Mouse (Mus musculus): ENCODE measurements at regions not wholly inside any gene's neighbourhood (a gene's known extent, or its start where the extent isn't known, plus 50 kb on each side); places are given as distances from the start of the nearest gene placed in this dataset.

DNA sequence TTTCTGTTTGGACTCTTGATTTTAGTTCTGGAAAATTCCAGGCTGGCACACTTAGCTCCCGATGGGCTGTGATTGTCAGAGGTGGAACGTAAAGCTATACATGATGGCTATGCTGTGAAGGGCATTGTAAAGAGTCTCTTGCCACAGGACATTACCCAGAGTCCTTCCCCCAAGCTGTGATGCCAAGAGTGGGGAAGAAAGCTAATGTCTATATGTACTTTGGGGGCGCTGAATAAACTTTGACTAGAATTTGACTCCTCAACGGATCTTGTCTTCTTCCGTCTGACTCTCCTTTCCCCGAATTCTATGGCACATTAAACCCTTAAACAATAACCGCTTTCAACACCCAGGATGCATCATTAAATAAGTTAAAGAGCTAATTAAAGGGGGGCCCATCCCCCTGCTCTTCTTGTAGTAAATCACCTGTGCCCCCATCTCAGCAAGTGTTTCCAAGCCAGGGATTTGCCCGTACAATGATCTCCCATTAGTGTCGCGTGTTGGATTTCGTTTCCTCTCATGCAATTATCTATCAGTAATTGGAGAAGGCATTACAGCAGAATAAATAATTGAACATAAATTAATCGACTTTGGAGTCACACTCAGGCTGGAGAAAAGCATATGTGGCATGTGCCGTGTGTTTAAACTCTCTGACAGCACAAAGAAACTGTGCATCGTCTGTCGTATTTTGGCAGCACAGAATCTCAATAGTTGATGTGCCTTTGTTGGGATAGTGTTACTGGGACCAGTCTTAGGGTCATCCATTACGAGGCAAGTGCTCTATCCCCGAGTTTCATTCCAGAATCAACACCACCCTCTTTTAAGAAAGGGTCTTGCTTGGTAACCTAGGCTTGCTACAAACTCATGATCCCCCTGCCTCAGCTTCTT is 343.9 kb downstream of the Nucb2 start:
- no peak for ATAC-seq (replicated peaks; ENCODE audit: poor library complexity)

- no peak for ATAC-seq (replicated peaks; ENCODE audit: poor library complexity)
These were observed 349.2 kb downstream of the Nucb2 start for GRCm38 (mm10) chr7:116853351-116853750.

- ATAC-seq (replicated peaks; ENCODE audit: poor library complexity): no peak
These were observed 353.0 kb downstream of the Nucb2 start for GRCm38 (mm10) chr7:116857141-116857540.

GRCm38 (mm10) chr7:116857744-116858143 is 353.6 kb downstream of the Nucb2 start:
- ATAC-seq (replicated peaks; ENCODE audit: poor library complexity): no peak

- no peak for ATAC-seq (replicated peaks; ENCODE audit: poor library complexity)
These were observed 378.2 kb downstream of the Nucb2 start for GRCm38 (mm10) chr7:116882268-116882964.

DNA sequence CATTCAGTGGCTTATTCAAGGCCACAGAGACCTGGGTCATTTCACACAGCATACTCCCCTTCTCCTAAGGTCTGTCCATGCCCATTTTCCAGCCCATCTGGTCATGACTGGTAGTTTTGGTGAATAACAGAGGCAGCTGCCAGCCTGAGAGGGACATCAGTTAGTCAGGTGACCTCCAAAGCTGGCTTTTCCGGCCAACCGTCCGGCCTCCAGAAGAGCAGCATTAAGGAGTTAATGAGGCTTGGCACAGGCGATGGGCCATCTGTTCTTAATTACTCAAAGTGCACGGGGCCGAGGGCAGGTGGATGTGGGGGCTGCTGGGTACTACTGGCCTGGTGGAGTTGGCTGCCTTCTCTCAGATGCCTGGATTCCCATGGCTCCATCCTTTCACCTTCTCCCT is 389.7 kb downstream of the Nucb2 start:
- ATAC-seq (replicated peaks; ENCODE audit: poor library complexity): no peak

- ATAC-seq (replicated peaks; ENCODE audit: poor library complexity): no peak
These were observed 411.6 kb downstream of the Nucb2 start for GRCm38 (mm10) chr7:116915797-116916196.

GRCm38 (mm10) chr7:116917921-116918670 is 413.9 kb downstream of the Nucb2 start:
- no peak for ATAC-seq (replicated peaks; ENCODE audit: poor library complexity)

GRCm38 (mm10) chr7:116946448-116946847 is 434.3 kb upstream of the Xylt1 start:
- no peak for ATAC-seq (replicated peaks; ENCODE audit: poor library complexity)

GRCm38 (mm10) chr7:116959196-116959895 is 421.4 kb upstream of the Xylt1 start:
- ATAC-seq (replicated peaks; ENCODE audit: poor library complexity): no peak

- no peak for ATAC-seq (replicated peaks; ENCODE audit: poor library complexity)
These were observed 416.9 kb upstream of the Xylt1 start for GRCm38 (mm10) chr7:116963839-116964238.

DNA sequence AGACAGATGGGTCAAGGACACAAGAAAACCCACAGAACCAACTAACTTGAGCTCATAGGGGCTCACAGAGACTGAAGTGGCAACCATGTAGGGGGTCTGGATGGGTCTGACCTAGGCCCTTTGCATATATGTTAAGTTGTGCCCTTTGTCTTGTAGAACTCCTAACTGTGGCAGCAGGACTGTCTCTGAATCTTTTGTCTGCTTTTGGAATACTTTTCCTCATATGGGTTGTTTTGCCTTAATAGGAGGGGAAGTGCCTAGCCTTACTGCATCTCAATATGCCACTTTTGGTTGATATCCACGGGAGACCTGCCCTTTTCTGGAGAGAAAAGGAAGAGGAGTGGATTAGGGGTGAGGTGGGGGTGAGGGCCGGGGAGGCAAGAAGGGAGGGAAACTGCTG is 389.4 kb upstream of the Xylt1 start:
- ATAC-seq (replicated peaks; ENCODE audit: poor library complexity): no peak

DNA sequence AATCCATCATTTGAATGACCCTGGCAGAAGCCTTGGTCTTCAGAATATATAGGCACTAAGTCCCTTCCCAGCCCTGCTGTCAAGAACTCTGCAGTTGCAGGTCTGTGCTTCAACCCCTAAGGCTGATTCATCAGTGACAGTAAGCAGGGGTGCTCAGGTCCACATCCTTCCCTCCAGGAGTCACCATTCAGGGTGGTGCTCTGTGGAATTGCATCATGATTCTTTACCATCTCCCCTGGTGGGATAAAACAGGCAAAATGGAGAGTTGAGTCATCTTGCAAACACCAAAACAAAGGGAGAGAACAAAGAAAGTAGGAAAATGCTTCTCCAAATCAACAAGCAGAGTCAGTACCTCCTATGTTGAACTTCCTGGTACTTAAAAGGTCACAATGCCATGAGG is 388.6 kb upstream of the Xylt1 start:
- ATAC-seq (replicated peaks; ENCODE audit: poor library complexity): no peak

DNA sequence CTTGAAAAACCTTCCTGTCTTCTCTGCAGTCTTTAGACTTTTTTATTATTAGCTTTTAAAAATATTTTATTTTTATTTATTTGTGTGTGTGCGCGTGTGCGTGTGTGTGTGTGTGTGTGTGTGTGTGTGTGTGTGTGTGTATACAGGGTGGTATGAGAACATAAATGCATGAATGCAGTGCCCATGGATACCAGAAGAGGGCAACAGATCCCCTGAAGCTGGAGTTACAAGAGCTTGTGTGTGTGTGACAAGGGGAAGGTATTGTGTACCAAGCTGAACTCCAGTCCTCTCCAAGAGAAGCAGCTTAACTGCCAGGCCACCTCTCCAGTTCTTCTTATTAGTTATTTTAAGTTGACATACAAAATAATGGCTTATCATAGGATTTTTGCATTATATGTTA is 385.0 kb upstream of the Xylt1 start:
- no peak for ATAC-seq (replicated peaks; ENCODE audit: poor library complexity)

DNA sequence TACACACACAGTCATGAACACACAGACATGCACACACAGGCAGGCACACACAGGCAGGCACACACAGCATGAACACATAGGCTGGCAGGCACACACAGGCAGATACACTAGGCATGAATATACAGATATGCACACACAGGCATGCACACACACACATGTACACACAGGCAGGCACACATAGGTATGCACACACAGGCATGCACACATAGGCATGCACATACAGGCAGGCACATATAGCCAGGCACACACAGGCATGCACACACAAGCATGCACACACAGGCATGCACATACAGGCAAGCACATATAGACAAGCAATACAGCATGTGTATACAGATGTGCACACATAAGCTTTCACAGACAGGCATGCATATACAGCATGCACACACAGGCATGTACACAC is 377.6 kb upstream of the Xylt1 start:
- no peak for ATAC-seq (replicated peaks; ENCODE audit: poor library complexity)

DNA sequence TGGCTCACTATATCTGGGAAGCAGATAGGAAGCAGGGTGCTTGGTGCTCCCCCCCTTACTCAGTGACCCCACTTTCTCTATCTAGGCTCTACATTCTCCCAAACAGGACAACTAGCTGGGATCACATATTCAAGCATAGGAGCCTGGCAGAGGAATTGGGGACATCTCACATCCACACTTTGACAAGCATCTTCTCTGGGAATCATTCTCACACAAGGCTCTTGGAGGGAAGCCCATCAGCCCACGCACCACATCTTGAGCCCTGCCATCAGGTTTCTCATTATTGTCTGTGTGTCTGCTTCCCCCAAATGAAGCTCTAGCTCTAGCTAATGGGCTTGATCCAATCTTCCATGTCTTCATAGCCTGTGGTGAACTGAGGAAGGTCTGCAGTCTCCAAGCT is 362.4 kb upstream of the Xylt1 start:
- ATAC-seq (replicated peaks; ENCODE audit: poor library complexity): no peak

GRCm38 (mm10) chr7:117021716-117022115 is 359.1 kb upstream of the Xylt1 start:
- no peak for ATAC-seq (replicated peaks; ENCODE audit: poor library complexity)

DNA sequence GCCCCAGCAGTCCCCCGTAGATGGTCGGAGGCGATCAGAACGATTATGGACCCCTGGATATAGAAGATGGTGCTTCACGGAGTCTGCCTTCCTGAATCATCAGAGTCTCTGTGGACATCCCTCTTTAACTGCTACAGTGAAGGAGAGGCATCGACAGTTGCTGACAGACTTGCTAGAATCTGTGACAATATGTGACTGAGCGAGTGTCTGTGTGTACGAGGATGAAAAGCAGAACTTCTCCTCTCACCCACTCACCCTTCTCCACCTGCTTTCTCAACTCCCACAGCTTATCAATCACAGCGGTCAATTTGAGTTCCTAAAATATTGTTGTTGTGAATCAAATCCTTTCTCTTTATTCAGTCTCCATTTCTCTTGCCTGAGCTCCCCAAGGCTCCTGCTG is 335.9 kb upstream of the Xylt1 start:
- no peak for ATAC-seq (replicated peaks; ENCODE audit: poor library complexity)

DNA sequence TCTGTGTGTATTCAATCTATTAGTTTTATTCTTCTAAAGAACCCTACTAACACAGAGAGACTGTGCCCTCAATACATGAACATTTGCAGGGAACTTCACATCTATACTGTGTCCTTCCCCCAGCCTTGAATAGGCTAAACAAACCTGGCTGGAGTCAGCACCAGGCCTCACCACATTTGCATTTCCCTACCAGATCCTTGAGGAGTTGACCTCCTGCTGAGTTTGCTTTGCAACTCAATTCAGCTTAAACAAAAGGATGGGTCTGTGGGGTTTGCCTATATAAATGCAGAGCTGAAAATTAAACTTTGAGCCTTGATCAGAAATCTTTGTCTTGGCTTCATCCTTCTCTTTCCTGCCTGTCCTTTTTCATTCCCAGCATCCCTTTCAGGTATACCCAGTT is 331.5 kb upstream of the Xylt1 start:
- no peak for ATAC-seq (replicated peaks; ENCODE audit: poor library complexity)

- ATAC-seq (replicated peaks; ENCODE audit: poor library complexity): no peak
These were observed 315.0 kb upstream of the Xylt1 start for GRCm38 (mm10) chr7:117065771-117066170.

GRCm38 (mm10) chr7:117090911-117091550 is 289.7 kb upstream of the Xylt1 start:
- ATAC-seq (replicated peaks; ENCODE audit: poor library complexity): no peak
